Comparison of ENCODE assay signal across 8 mouse cellular contexts in genomic region chr17:34204303-34205010, GRCm38 (mm10). TPM values are rescaled to one million over a fixed set of nuclear protein-coding genes. Genes with fewer than 3 reads are reported as not detected.
DNase-seq lines count a peak whose midpoint lies in the region; ATAC-seq lines count a peak whose summit lies in the region.

No protein-coding gene starts in this region.

- no peak for ATAC-seq in embryonic facial prominence, embryonic 12.5 days (ENCODE audit: insufficient number of reproducible peaks, insufficient read depth, low FRiP score, low TSS enrichment)
- no peak; the same call in 1 of the 2 replicates for ATAC-seq in limb, embryonic 12.5 days (ENCODE audit: insufficient number of reproducible peaks, insufficient read depth, low FRiP score, low TSS enrichment, low read depth)
- ATAC-seq in midbrain, embryonic 13.5 days = peak; percentile 64

- H3K4me3 ChIP-seq in embryonic facial prominence, embryonic 12.5 days = peak overlapping the region; percentile 62
- peak overlapping the region; percentile 67 for H3K4me3 ChIP-seq in limb, embryonic 12.5 days (replicated peaks)
- peak overlapping the region; percentile 53 for H3K4me3 ChIP-seq in midbrain, embryonic 13.5 days (replicated peaks)

- H3K36me3 ChIP-seq in embryonic facial prominence, embryonic 12.5 days = no peaks in the 10 kb centered on the region
- no peaks in the 10 kb centered on the region for H3K36me3 ChIP-seq in limb, embryonic 12.5 days
- H3K36me3 ChIP-seq in midbrain, embryonic 13.5 days = no peaks in the 10 kb centered on the region

- under 1% methylated on average over 44 of the region's 44 CpGs for WGBS in embryonic facial prominence, embryonic 12.5 days
- under 1% methylated on average over 44 of the region's 44 CpGs for WGBS in limb, embryonic 12.5 days
- WGBS in midbrain, embryonic 13.5 days = under 1% methylated on average over 44 of the region's 44 CpGs

- DNase-seq in 3134 (ENCODE audit: extremely low read depth, insufficient read length, low spot score) = peak; percentile 86
- DNase-seq in adrenal gland, postnatal 25 days = peak; percentile 90
- peak; percentile 93 for DNase-seq in heart, adult 8-10 months (ENCODE audit: low spot score)
- peak; percentile 80 to 91 for DNase-seq in kidney, adult 8-10 months
- DNase-seq in skeletal muscle tissue, adult 2 months (ENCODE audit: low read depth, low spot score) = peak; percentile 70

- peaks cover 73% of the 10 kb centered on the region for H3K27me3 ChIP-seq in embryonic facial prominence, embryonic 12.5 days
- H3K27me3 ChIP-seq in limb, embryonic 12.5 days = peaks cover 84% of the 10 kb centered on the region
- peaks cover 72% of the 10 kb centered on the region for H3K27me3 ChIP-seq in midbrain, embryonic 13.5 days

- peak overlapping the region; percentile 57 for H3K9ac ChIP-seq in embryonic facial prominence, embryonic 12.5 days
- H3K9ac ChIP-seq in limb, embryonic 12.5 days (replicated peaks) = peak overlapping the region; percentile 64
- peak overlapping the region; percentile 61 for H3K9ac ChIP-seq in midbrain, embryonic 13.5 days (replicated peaks)

- peak overlapping the region; percentile 83 for H3K4me2 ChIP-seq in embryonic facial prominence, embryonic 12.5 days (replicated peaks)
- peak overlapping the region; percentile 95 for H3K4me2 ChIP-seq in limb, embryonic 12.5 days
- peak overlapping the region; percentile 79 for H3K4me2 ChIP-seq in midbrain, embryonic 13.5 days (replicated peaks)

- 0 out of 2 replicates have a peak, but pooled peaks cover 6% of the 10 kb centered on the region for H3K4me1 ChIP-seq in embryonic facial prominence, embryonic 12.5 days
- H3K4me1 ChIP-seq in limb, embryonic 12.5 days (replicated peaks) = peaks cover 7% of the 10 kb centered on the region; the same call in 1 of the 2 replicates
- peaks cover 9% of the 10 kb centered on the region for H3K4me1 ChIP-seq in midbrain, embryonic 13.5 days (replicated peaks)

- no peak overlapping the region for H3K27ac ChIP-seq in embryonic facial prominence, embryonic 12.5 days
- no peak overlapping the region for H3K27ac ChIP-seq in limb, embryonic 12.5 days
- H3K27ac ChIP-seq in midbrain, embryonic 13.5 days = no peak overlapping the region

- no peaks in the 10 kb centered on the region for H3K9me3 ChIP-seq in embryonic facial prominence, embryonic 12.5 days
- no peaks in the 10 kb centered on the region for H3K9me3 ChIP-seq in limb, embryonic 12.5 days
- H3K9me3 ChIP-seq in midbrain, embryonic 13.5 days = no peaks in the 10 kb centered on the region

RNA-seq across cellular contexts. Expression of gene Tap2, which starts 1.1 kb away (rescaled TPM):
- 43.1 and 56.6 TPM in 2 replicates for total RNA-seq in adrenal gland, postnatal 25 days (2021)
- polyA plus RNA-seq in embryonic facial prominence, embryonic 12.5 days (2016; fragmentation: Nextera tagmentation; extraction: Ambion mirVana) = 1.3 and 2.3 TPM in 2 replicates
- 10 to 100 TPM; 21.4 to 25.3 (median 24.6) TPM for total RNA-seq in heart, adult 8-10 months (2022)
- 1.5 and 1.7 TPM in 2 replicates for polyA plus RNA-seq in limb, embryonic 12.5 days (2016; fragmentation: Nextera tagmentation; extraction: Ambion mirVana)
- polyA plus RNA-seq in midbrain, embryonic 13.5 days (2015; fragmentation: Nextera tagmentation; extraction: Ambion mirVana) = 0.50 and 0.55 TPM in 2 replicates

RNA-seq across cellular contexts. Expression of gene Psmb8, which starts 6.9 kb away (rescaled TPM):
- total RNA-seq in adrenal gland, postnatal 25 days (2021) = 11.7 and 23.5 TPM in 2 replicates
- 2.1 and 3.5 TPM in 2 replicates for polyA plus RNA-seq in embryonic facial prominence, embryonic 12.5 days (2016; fragmentation: Nextera tagmentation; extraction: Ambion mirVana)
- 10 to 100 TPM; 10.7 to 15.1 (median 12.8) TPM for total RNA-seq in heart, adult 8-10 months (2022)
- 2.1 and 3.1 TPM in 2 replicates for polyA plus RNA-seq in limb, embryonic 12.5 days (2016; fragmentation: Nextera tagmentation; extraction: Ambion mirVana)
- polyA plus RNA-seq in midbrain, embryonic 13.5 days (2015; fragmentation: Nextera tagmentation; extraction: Ambion mirVana) = 1.5 and 2.4 TPM in 2 replicates

RNA-seq across cellular contexts. Expression of gene Psmb9, which starts 16.9 kb away (rescaled TPM):
- 7.0 and 14.5 TPM in 2 replicates for total RNA-seq in adrenal gland, postnatal 25 days (2021)
- polyA plus RNA-seq in embryonic facial prominence, embryonic 12.5 days (2016; fragmentation: Nextera tagmentation; extraction: Ambion mirVana) = 1.8 and 2.0 TPM in 2 replicates
- 10 to 100 TPM in 2 of 4 experiments, 1 to 10 TPM in 2; 6.9 to 12.9 (median 8.7) TPM for total RNA-seq in heart, adult 8-10 months (2022)
- 2.4 and 2.5 TPM in 2 replicates for polyA plus RNA-seq in limb, embryonic 12.5 days (2016; fragmentation: Nextera tagmentation; extraction: Ambion mirVana)
- 0.73 and 1.5 TPM in 2 replicates for polyA plus RNA-seq in midbrain, embryonic 13.5 days (2015; fragmentation: Nextera tagmentation; extraction: Ambion mirVana)

RNA-seq across cellular contexts. Expression of gene Tap1, which starts 17.1 kb away (rescaled TPM):
- total RNA-seq in adrenal gland, postnatal 25 days (2021) = 14.4 and 20.9 TPM in 2 replicates
- 4.7 TPM in 2 replicates for polyA plus RNA-seq in embryonic facial prominence, embryonic 12.5 days (2016; fragmentation: Nextera tagmentation; extraction: Ambion mirVana)
- total RNA-seq in heart, adult 8-10 months (2022) = 1 to 10 TPM; 4.4 to 5.6 (median 4.7) TPM
- polyA plus RNA-seq in limb, embryonic 12.5 days (2016; fragmentation: Nextera tagmentation; extraction: Ambion mirVana) = 4.1 and 5.7 TPM in 2 replicates
- 0.46 and 0.57 TPM in 2 replicates for polyA plus RNA-seq in midbrain, embryonic 13.5 days (2015; fragmentation: Nextera tagmentation; extraction: Ambion mirVana)

RNA-seq across cellular contexts. Expression of gene H2-Ob, which starts 34.2 kb away (rescaled TPM):
- 0.43 TPM in 1 of 2 replicates, not detected in the other for total RNA-seq in adrenal gland, postnatal 25 days (2021)
- not detected in 2 replicates for polyA plus RNA-seq in embryonic facial prominence, embryonic 12.5 days (2016; fragmentation: Nextera tagmentation; extraction: Ambion mirVana)
- 1 to 10 TPM in 1 of 4 experiments, under 1 TPM in 3; 0.41 to 1.5 (median 0.51) TPM for total RNA-seq in heart, adult 8-10 months (2022)
- not detected in 2 replicates for polyA plus RNA-seq in limb, embryonic 12.5 days (2016; fragmentation: Nextera tagmentation; extraction: Ambion mirVana)
- polyA plus RNA-seq in midbrain, embryonic 13.5 days (2015; fragmentation: Nextera tagmentation; extraction: Ambion mirVana) = not detected in 2 replicates
